Mouse (Mus musculus) E14TG2a.4 (cell line): ENCODE results near the gene Gm13889.

ENCODE experiments used
- CTCF ChIP-seq: conservative IDR thresholded peaks from 2 replicates; pipeline ENCODE4 v1.5.1; 2014; ENCODE audit warnings: low read length
- POU5F1 ChIP-seq: IDR thresholded peaks from 2 replicates; pipeline ENCODE4 v1.6.1; 2014; ENCODE audit warnings: low read length, borderline replicate concordance

GRCm38 (mm10) chr2:93919093-93919492 is 37.9 kb downstream of the Gm13889 start:
- TF ChIP-seq CTCF (no peak), POU5F1 (no peak)
